Mouse (Mus musculus): ENCODE data around the gene Gemin2. TPM values are rescaled to one million over a fixed set of nuclear protein-coding genes. Genes with fewer than 3 reads are reported as not detected.

Gene Gemin2
- polyA plus RNA-seq, 1 experiment from 2014 or later, result 22.5 TPM

Other genes starting within 250 kb of the Gemin2 start
- gene Sec23a, start 1.4 kb upstream of the Gemin2 start, polyA plus RNA-seq (2015; fragmentation: Nextera tagmentation; extraction: Ambion mirVana), result 81.3 and 85.9 TPM in 2 replicates
- 137 and 140 TPM in 2 replicates for gene Trappc6b, start 48.1 kb downstream of the Gemin2 start, polyA plus RNA-seq (2015; fragmentation: Nextera tagmentation; extraction: Ambion mirVana)
- 114 and 120 TPM in 2 replicates for gene Pnn, start 53.5 kb downstream of the Gemin2 start, polyA plus RNA-seq (2015; fragmentation: Nextera tagmentation; extraction: Ambion mirVana)
- gene Mia2, start 82.4 kb downstream of the Gemin2 start, polyA plus RNA-seq (2015; fragmentation: Nextera tagmentation; extraction: Ambion mirVana), result 41.9 and 43.7 TPM in 2 replicates
- gene Fbxo33, start 206.3 kb downstream of the Gemin2 start, polyA plus RNA-seq (2015; fragmentation: Nextera tagmentation; extraction: Ambion mirVana), result 5.8 and 7.3 TPM in 2 replicates

All from forebrain, embryonic 13.5 days (tissue).